Mouse (Mus musculus) brain, adult 2 months (tissue): ENCODE measurements around the gene Gopc.
"Not testable (repeated sequence)": the region's sequence is repeated elsewhere in the genome, so short reads cannot be mapped to it uniquely, and the experiment has no call there.

ENCODE experiments used
- DNase-seq: peaks from one replicate; pipeline ENCODE4 v3.0.0; 2011; ENCODE audit warnings: low read depth, low spot score

The Gopc gene

DNA sequence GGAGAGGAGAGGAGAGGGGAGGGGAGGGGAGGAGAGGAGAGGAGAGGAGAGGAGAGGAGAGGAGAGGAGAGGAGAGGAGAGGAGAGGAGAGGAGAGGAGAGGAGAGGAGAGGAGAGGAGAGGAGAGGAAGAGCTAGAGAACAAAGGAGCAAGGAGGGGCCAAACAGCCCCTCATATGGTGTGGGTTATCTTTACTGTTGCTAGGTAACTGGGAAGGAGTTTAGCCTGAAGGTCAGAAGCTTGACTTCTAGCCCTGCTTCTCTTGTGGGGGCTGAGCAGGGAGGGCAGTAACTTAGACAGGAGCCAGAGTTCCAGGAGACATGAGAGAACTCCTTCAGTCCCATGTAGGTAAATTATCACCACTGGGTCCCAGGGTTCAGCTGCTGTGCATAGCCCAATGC, 83.4 kb downstream of the Gopc start:
- DNase-seq = not testable (repeated sequence)

DNA sequence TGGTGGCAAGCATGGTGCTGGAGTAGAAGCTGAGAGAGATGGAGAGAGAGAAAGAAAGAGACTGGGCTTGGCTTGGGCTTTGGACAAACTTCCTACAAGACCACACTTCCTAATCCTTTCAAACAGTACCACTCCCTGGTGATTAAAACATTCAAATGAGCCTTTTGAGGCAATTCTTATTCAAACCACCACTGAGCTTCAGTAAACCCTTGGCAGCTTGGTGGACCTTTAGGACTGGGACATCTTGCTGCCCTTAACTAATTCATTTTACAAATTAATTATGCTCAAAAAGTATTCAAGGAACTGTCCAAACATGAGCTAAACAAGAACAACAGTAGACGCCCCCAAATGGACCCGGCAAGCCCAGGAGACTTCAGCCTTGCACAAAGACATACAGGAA, 86.0 kb downstream of the Gopc start:
- DNase-seq = no peak

GRCm38 (mm10) chr10:52293921-52294577, 87.9 kb downstream of the Gopc start:
- no peak for DNase-seq

DNA sequence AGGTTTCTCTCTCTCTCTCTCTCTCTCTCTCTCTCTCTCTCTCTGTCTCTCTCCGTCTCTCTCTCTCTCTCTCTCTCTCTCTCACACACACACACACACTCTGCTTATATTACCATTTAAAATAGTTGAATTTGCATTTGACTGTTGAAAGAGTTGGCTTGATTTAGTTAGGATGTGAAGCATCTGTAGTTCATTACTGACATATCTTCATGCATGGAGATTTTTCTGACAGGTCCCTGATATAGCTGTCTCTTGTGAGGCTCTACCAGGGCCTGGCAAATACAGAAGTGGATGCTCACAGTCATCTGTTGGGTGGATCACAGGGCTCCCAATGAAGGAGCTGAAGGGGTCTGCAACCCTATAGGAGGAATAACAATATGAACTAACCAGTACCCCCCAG, 89.5 kb downstream of the Gopc start:
- DNase-seq = not testable (repeated sequence)

DNA sequence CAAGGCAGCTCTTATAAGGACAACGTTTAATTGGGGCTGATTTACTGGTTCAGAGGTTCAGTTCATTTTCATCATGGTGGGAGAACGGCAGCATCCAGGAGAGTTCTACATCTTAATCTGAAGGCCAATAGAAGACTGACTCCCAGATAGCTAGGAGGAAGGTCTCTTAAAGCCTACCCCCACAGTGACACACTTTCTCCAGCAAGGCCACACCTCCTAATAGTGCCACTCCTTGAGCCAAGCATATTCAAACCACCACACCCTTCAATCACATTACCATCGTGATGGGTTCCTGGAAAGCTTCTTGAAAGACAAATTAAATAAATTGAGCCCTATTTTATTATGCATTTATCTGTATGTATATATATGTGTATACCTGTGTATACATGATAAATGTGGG, 92.7 kb downstream of the Gopc start:
- DNase-seq = no peak

DNA sequence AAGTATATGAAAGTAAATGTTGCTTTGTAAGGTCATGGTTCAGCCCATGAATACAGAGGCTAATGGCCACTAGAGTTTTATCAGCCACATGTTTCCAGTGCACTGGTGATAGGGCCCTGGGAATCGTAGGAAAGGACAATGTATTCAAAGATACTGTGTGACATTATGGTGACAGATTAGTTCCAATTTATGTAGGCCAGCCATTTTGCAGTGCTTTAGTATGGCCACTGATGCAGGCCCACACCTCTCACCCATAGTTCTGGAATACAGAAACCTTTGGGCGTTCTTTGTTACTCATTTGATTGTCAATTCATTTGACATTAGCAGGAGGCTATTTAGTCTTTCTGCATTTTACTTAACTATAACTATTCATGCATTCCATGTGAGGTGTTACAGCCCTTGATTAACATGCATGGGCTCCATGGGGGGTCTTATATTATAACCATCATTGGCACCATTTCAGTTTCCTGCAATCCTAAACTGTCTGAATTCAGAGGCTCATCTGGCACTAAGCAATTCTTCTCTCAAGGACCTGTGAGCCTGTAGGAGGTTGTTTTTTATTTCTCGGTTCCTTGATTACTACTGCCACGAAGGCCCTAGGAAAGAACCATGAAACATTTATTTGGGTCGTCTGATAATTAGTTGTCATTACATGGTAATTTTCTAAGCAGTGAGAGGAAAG, 93.9 kb downstream of the Gopc start:
- DNase-seq = no peak
